Mouse (Mus musculus) splenic B cell, adult 2 months (primary cell): ENCODE results near the gene Ncmap.

Experiments
- DNase-seq: peaks from one replicate; pipeline ENCODE4 v3.0.0-alpha.2; 2011; ENCODE audit warnings: low read depth, low spot score
- H3K27me3 ChIP-seq: 2 replicates; pipeline ENCODE4 v1.6.1; 2012; ENCODE audit warnings: mild to moderate bottlenecking, low read length, moderate library complexity, mixed read lengths; ENCODE audit not compliant: control insufficient read depth, poor library complexity, insufficient read depth, severe bottlenecking
- H3K36me3 ChIP-seq: 2 replicates; pipeline ENCODE4 v1.6.1; 2012; ENCODE audit warnings: mild to moderate bottlenecking, low read length, moderate library complexity, mixed read lengths; ENCODE audit not compliant: control insufficient read depth, poor library complexity, insufficient read depth, severe bottlenecking

The Ncmap gene

DNA sequence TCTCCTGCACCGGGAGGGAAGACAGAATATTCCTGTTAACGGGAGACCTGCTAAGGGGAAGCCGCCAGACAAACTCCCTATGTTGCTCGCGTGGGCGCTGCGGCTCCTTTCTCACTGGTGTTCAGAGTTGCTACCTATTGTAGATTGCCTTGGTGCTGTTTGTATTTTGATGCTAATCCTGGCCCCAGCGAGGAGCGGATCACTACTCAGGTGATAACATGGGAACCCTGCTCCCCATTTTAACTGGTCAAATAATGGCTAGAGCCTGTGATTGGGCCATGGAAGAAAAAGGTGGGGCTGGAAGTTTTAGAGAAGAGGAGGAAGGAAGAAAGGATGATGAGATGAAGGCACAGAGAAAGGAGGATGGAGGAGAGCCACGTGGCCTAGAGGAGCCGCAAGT is 22.4 kb upstream of the Ncmap start:
- Histone ChIP-seq H3K27me3 (no peaks in the 10 kb centered on the region), H3K36me3 (no peaks in the 10 kb centered on the region; the same call in 1 of the 2 replicates)
- no peak for DNase-seq

- Histone ChIP-seq H3K27me3 (no peaks in the 10 kb centered on the region), H3K36me3 (no peaks in the 10 kb centered on the region; the same call in 1 of the 2 replicates)
- DNase-seq: no peak
Measured at GRCm38 (mm10) chr4:135419996-135420395, 22.0 kb upstream of the Ncmap start.

DNA sequence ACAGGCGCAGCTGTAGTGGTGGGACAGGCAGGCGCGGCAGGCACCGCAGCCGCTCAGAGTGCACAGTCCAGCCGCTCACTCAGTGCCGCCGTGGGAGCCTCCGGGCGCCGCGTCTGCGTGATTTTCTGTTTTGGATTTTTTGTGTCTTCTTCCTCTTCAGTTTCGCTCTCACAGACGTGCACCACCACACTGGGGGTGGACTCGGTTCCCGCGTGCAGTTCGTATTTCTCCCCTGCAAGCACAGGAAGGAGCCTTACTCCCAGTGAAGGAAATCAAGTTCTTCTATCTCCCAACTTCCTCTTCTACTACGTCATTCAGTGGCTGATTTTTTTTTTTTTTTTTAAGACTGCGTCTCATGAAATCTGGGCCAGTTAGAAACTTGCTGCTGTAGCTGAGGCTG is 18.3 kb upstream of the Ncmap start:
- Histone ChIP-seq H3K27me3 (no peaks in the 10 kb centered on the region), H3K36me3 (no peaks in the 10 kb centered on the region; the same call in 1 of the 2 replicates)
- peak; percentile 47 for DNase-seq

DNA sequence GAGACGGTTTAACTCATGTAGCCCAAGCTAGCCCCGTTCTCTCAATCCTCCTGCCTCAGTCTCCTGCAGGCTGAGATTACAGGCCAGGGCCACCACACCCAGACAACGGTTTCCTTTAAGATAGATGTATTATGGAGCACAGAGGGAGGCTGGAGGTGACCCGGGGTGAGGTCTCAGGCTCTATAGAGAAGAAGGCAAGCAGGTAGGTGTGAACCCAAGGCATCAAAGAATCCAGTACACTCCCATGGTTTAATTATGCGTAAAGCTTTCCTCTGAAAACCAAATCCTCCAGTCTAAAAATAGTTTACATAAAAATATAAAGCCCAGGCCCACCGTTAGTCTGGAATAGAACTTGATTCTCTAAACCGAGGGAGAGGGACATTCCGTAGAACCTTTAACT is 15.5 kb upstream of the Ncmap start:
- Histone ChIP-seq H3K27me3 (no peaks in the 10 kb centered on the region), H3K36me3 (no peaks in the 10 kb centered on the region)
- no peak for DNase-seq

- DNase-seq: peak; percentile 86
- Histone ChIP-seq H3K36me3 (no peaks in the 10 kb centered on the region), H3K27me3 (no peaks in the 10 kb centered on the region)
Measured at GRCm38 (mm10) chr4:135411633-135412032, 13.6 kb upstream of the Ncmap start.

DNA sequence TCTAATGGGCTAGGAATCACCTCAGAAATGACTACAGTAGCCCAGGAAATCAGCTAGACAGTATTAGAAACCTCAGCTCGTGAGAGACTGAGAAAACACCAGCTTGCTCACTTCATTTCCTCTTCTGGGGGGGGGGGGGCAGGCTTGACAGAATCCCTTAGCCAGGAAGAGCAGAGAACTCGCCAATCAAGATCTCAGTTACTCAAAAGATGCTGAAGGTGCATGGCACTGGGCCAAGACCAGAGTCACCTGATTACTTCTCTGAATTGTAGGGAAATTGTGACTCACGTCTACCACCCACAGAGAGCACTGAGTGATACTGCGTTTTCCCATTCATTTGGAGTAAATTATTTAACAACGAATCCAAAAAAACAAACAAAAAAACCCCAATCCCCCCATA is 8.2 kb upstream of the Ncmap start:
- Histone ChIP-seq H3K27me3 (no peaks in the 10 kb centered on the region), H3K36me3 (no peaks in the 10 kb centered on the region)
- DNase-seq: peak; percentile 63

DNA sequence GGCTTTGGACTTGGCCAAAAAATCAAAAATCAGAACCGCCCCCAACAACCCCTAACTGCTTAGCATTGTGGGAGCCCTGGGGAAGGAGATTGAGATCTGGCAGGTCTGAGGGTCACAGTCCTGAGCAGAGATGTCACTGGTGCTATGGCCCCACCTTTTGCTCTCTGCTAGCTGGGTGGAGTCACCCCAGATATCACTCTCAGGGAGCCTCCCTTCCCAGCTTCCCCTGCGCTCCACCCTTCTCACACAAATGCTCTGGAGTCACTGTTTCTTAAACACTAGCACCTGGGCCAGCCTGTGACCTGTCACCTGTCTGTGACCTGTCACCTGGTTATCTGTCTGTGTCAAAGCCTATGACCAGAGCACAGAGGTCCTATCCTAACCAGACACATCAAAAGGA is 6.9 kb upstream of the Ncmap start:
- H3K36me3 ChIP-seq: no peaks in the 10 kb centered on the region
- DNase-seq: no peak
- H3K27me3 ChIP-seq: no peaks in the 10 kb centered on the region

- no peak for DNase-seq
- no peaks in the 10 kb centered on the region for H3K27me3 ChIP-seq
Measured at GRCm38 (mm10) chr4:135404048-135404447, 6.0 kb upstream of the Ncmap start.

GRCm38 (mm10) chr4:135401881-135402280 is 3.9 kb upstream of the Ncmap start:
- Histone ChIP-seq H3K27me3 (no peaks in the 10 kb centered on the region), H3K36me3 (no peaks in the 10 kb centered on the region)
- no peak for DNase-seq

More at GRCm38 (mm10) chr4:135404048-135404447, 6.0 kb upstream of the Ncmap start:
- H3K36me3 ChIP-seq: no peaks in the 10 kb centered on the region

GRCm38 (mm10) chr4:135397551-135397950 is 476 bp downstream of the Ncmap start:
- peaks cover 2% of the 10 kb centered on the region; the same call in 1 of the 2 replicates for H3K27me3 ChIP-seq
- no peaks in the 10 kb centered on the region for H3K36me3 ChIP-seq
- DNase-seq: no peak

DNA sequence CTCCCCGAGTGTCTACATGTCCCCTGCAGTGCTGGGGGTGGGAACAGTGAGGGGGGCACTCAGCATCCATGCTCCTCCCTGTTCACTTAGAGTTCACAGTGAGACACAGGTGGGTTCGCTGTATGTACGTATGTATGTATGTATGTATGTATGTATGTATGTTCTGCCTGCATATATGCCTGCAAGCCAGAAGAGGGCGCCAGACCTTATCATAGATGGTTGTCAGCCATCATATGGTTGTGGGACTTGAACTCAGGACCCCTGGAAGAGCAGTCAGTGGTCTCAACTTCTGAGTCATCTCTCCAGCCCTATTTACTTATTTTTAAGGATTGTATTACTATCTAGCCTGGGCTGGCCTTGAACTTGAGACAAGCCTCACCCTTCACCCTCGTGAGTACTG is 1.7 kb downstream of the Ncmap start:
- DNase-seq: peak; percentile 18
- peaks cover 2% of the 10 kb centered on the region; the same call in 1 of the 2 replicates for H3K27me3 ChIP-seq
- H3K36me3 ChIP-seq: no peaks in the 10 kb centered on the region

DNA sequence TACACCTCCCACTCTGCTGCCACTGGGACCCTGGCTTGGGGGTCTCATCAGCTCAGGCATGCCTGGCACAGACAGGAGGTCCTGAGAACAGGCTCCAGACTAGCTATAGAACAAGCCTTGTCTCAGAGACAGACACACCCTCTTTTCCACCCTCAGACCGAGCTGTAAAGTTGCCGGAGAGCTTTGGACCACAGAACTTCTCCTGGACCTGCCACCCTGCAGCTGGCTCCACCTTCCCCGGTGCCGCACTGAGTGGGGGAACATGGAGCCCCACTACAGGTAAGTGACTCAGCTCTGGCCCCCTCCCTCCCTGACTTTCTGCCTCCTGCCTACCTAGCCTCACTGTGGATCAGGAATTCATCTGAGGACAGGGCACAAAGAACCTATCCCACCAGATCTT is 2.7 kb downstream of the Ncmap start:
- H3K27me3 ChIP-seq: peaks cover 2% of the 10 kb centered on the region; the same call in 1 of the 2 replicates
- DNase-seq: no peak
- no peaks in the 10 kb centered on the region for H3K36me3 ChIP-seq

- peaks cover 2% of the 10 kb centered on the region; the same call in 1 of the 2 replicates for H3K27me3 ChIP-seq
- no peak for DNase-seq
- no peaks in the 10 kb centered on the region for H3K36me3 ChIP-seq
Measured at GRCm38 (mm10) chr4:135394666-135395065, 3.4 kb downstream of the Ncmap start.

GRCm38 (mm10) chr4:135393381-135393780 is 4.6 kb downstream of the Ncmap start:
- DNase-seq: no peak
- no peaks in the 10 kb centered on the region for H3K36me3 ChIP-seq
- peaks cover 2% of the 10 kb centered on the region; the same call in 1 of the 2 replicates for H3K27me3 ChIP-seq

GRCm38 (mm10) chr4:135392801-135393200 is 5.2 kb downstream of the Ncmap start:
- no peaks in the 10 kb centered on the region for H3K36me3 ChIP-seq
- peaks cover 2% of the 10 kb centered on the region; the same call in 1 of the 2 replicates for H3K27me3 ChIP-seq
- DNase-seq: no peak

DNA sequence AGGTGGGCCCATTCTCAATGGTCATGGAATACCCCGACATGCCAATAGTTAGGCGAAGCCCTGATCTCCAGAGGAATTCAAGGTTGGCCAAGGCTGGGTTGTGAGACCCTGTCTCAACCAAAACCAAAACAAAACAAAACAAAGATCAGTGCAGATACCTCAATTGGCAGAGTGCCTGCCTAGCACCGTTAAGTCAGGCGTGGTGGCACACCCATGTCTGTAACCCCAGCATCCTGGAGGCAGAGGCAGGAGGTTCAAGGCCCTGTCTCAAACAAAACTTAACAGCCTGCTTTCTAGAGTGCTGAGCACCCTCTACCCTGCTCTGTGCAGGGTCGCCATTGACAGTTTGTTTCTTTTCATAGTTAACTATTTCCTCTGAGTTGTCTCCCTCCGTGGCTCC is 7.0 kb downstream of the Ncmap start:
- Histone ChIP-seq H3K27me3 (no peaks in the 10 kb centered on the region), H3K36me3 (no peaks in the 10 kb centered on the region)
- DNase-seq: no peak
